Mouse (Mus musculus) lung, adult 2 months (tissue): ENCODE data around the gene Fhl2.
A peak's percentile ranks its signal among the peaks of the same experiment; 100 is the strongest.

Source experiments
- CTCF ChIP-seq: fragments of 200-500 bp; IDR thresholded peaks from 2 replicates; pipeline ENCODE4 v1.5.1; 2011; ENCODE audit warnings: mild to moderate bottlenecking, low read length, control low read depth; ENCODE audit not compliant: insufficient read depth
- POLR2A ChIP-seq: fragments of 200-500 bp; IDR thresholded peaks from 2 replicates; pipeline ENCODE4 v1.6.1; 2011; ENCODE audit warnings: low read depth, mild to moderate bottlenecking, control low read depth, low read length, borderline replicate concordance; ENCODE audit errors: extremely low read depth

- TF ChIP-seq CTCF (peak; percentile 95), POLR2A (no peak)
Measured at GRCm38 (mm10) chr1:43139587-43140266, 57.1 kb downstream of the Fhl2 start.
